Mouse (Mus musculus): ENCODE measurements around the gene Borcs7.

DNA sequence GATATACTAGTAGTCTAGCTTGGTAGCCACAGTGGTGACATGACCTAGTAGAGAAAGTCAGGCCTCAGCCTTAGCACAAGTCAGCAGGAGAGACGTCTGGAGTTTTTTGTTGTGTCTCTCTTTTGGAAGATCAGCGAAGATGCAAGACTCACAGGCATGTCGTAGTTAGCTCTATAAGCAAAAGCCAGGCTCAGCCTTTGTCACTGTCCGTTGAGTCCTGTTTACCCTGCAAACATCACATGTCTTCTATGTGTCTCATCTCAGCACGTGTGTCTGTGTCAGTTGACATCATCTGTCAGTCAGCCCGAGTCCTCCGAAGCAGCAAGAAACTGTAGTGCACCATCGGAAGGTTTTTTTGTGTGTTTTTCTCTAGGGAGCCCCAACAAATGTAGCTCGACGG is 41.6 kb downstream of the Borcs7 start:
- TF ChIP-seq CTCF (IDR thresholded peaks at IDR 0.05; ENCODE audit: borderline replicate concordance, insufficient read depth, low read length) (no peak), POLR2A (IDR thresholded peaks at IDR 0.05; ENCODE audit: low read depth, low read length) (no peak)

All from embryonic fibroblast, embryonic 13.5 days (primary cell).